ENCODE assay signal across 9 mouse cellular contexts in the genomic region with DNA sequence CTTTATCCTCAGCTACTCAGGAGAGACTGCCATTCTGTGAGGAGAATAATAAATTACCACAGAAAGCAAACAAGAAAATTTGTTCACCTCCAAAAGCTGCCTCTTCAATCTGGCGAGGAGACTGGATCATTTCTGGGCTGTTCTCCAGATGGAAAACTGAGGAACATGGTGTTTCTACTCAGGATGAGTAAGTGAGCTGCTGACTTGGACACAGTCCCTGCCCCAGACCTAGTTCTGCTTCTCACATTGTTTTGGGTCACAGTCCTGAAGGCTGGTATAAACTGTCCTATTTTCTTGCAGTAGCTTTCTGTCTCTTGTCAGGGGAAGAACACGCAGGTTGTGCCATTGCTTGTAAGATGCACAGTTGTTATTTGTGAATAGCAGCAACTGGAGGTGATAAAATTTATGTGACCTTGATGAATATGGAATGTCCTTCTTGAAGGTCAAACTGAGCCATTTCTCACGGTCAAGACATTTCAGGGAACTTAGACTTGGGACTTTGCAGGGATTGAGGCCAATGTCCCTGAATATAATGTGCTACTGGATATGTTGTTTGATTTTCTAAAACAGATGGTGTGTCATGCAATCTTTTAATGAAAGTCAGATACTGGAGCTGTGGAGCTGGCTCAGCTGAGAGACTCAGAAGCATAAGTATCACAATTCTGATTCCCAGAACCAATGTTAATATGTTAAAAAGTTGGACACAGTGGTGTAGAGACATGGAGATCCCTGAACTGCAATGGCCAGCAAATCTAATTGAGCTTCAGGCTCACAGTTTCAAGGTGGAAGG.
DNase-seq lines count a peak whose midpoint lies in the region; ATAC-seq and TF ChIP-seq lines count a peak whose summit lies in the region.
"Had no signal": no experiment of that assay in that cellular context is flagged by ENCODE, and none has a peak within 500 bp of the region (broad histone marks: within the 10 kb centered on the region; RNA-seq: fewer than 3 reads in every experiment).

No protein-coding gene starts in this region.

- no peak overlapping the region for H3K4me2 ChIP-seq in heart, embryonic 12.5 days
- H3K4me2 ChIP-seq in midbrain, embryonic 13.5 days (replicated peaks) = no peak overlapping the region
- H3K4me2 ChIP-seq: neural tube, embryonic 12.5 days had no signal

- no peaks in the 10 kb centered on the region for H3K4me1 ChIP-seq in heart, adult 2 months (ENCODE audit: control insufficient read depth, insufficient read depth, low read length)
- 0 out of 2 replicates have a peak, but pooled peaks cover 5% of the 10 kb centered on the region for H3K4me1 ChIP-seq in heart, embryonic 12.5 days (replicated peaks)
- peaks cover 18% of the 10 kb centered on the region for H3K4me1 ChIP-seq in midbrain, embryonic 13.5 days (replicated peaks)
- H3K4me1 ChIP-seq: neural tube, embryonic 12.5 days had no signal

- peak overlapping the region; percentile 23; the same call in 1 of the 2 replicates for H3K27ac ChIP-seq in heart, adult 2 months
- H3K27ac ChIP-seq in heart, embryonic 12.5 days (ENCODE audit: poor library complexity, severe bottlenecking) = no peak overlapping the region
- H3K27ac ChIP-seq in midbrain, embryonic 13.5 days = no peak overlapping the region
- H3K27ac ChIP-seq: neural tube, embryonic 12.5 days had no signal

- no peak overlapping the region for H3K4me3 ChIP-seq in heart, adult 2 months
- H3K4me3 ChIP-seq in heart, embryonic 12.5 days = no peak overlapping the region
- H3K4me3 ChIP-seq in midbrain, embryonic 13.5 days (replicated peaks) = no peak overlapping the region
- H3K4me3 ChIP-seq: neural tube, embryonic 12.5 days had no signal

- H3K9me3 ChIP-seq in heart, embryonic 12.5 days (replicated peaks) = no peaks in the 10 kb centered on the region
- no peaks in the 10 kb centered on the region for H3K9me3 ChIP-seq in midbrain, embryonic 13.5 days
- H3K9me3 ChIP-seq: neural tube, embryonic 12.5 days had no signal

- no peaks in the 10 kb centered on the region for H3K27me3 ChIP-seq in heart, adult 2 months (ENCODE audit: control insufficient read depth, insufficient read depth, low read length)
- no peaks in the 10 kb centered on the region for H3K27me3 ChIP-seq in heart, embryonic 12.5 days (replicated peaks)
- no peaks in the 10 kb centered on the region for H3K27me3 ChIP-seq in midbrain, embryonic 13.5 days
- H3K27me3 ChIP-seq: neural tube, embryonic 12.5 days had no signal

- no peak for TF ChIP-seq EP300 in heart, adult 2 months (IDR thresholded peaks at IDR 0.05; ENCODE audit: insufficient read depth, low read depth, low read length)

- no peaks in the 10 kb centered on the region for H3K79me2 ChIP-seq in heart, adult 2 months (replicated peaks; ENCODE audit: control insufficient read depth, insufficient read depth, low read length)

- no peak for ATAC-seq in heart, embryonic 12.5 days (ENCODE audit: insufficient number of reproducible peaks, low FRiP score)
- no peak for ATAC-seq in midbrain, embryonic 13.5 days

- intact Hi-C loops in heart, adult 2 months (cut with DNase I) = loop anchor here (5.0 kb wide), 1 partner anchor 134 kb away; no protein-coding TSS in a partner anchor
- intact Hi-C loops in gastrocnemius, postnatal 14 days (cut with DNase I; ENCODE audit: low total_unique reads) = no loop called here
- intact Hi-C loops in left cerebral cortex, postnatal 25 days (cut with DNase I) = loop anchor here (5.0 kb wide), 1 partner anchor 134 kb away; no protein-coding TSS in a partner anchor

- DNase-seq in heart, adult 2 months = peak; percentile 30 to 57
- peak; percentile 32 for DNase-seq in brain, embryonic 18.5 days (ENCODE audit: low read depth, low spot score)
- peak; percentile 52 for DNase-seq in gastrocnemius, postnatal 14 days
- DNase-seq in left cerebral cortex, postnatal 25 days (ENCODE audit: low spot score in 2 of 2) = peak; percentile 60 to 92
- DNase-seq in thymus, adult 18-20 months = no peak
- no peak for DNase-seq in neural tube, embryonic 10.5 days (ENCODE audit: extremely low spot score, low spot score)

- no peak overlapping the region for H3K9ac ChIP-seq in heart, adult 2 months (ENCODE audit: low read depth, low read length)
- no peak overlapping the region for H3K9ac ChIP-seq in heart, embryonic 12.5 days
- H3K9ac ChIP-seq in midbrain, embryonic 13.5 days (replicated peaks) = no peak overlapping the region
- H3K9ac ChIP-seq: neural tube, embryonic 12.5 days had no signal

- TF ChIP-seq CTCF in heart, adult 2 months (IDR thresholded peaks at IDR 0.05) = no peak

- TF ChIP-seq POLR2A in heart, adult 2 months (IDR thresholded peaks at IDR 0.05; ENCODE audit: insufficient read depth, low read depth, low read length) = no peak

- 62% methylated on average over 3 of the region's 3 CpGs for WGBS in heart, adult 2 months
- 73% methylated on average over 3 of the region's 3 CpGs for WGBS in heart, embryonic 12.5 days
- 90% methylated on average over 3 of the region's 3 CpGs for WGBS in midbrain, embryonic 13.5 days

- H3K36me3 ChIP-seq in heart, adult 2 months (ENCODE audit: control insufficient read depth, insufficient read depth, low read length) = no peaks in the 10 kb centered on the region; the same call in 1 of the 2 replicates
- H3K36me3 ChIP-seq in heart, embryonic 12.5 days = no peaks in the 10 kb centered on the region
- no peaks in the 10 kb centered on the region for H3K36me3 ChIP-seq in midbrain, embryonic 13.5 days
- H3K36me3 ChIP-seq: neural tube, embryonic 12.5 days had no signal

Comparison
In these comparisons a context has a peak if more than half of its experiments do, and no peak if none do; other contexts are left out.
1. DNase-seq: peak in heart, adult 2 months (2 of 2), brain, embryonic 18.5 days (single experiment), gastrocnemius, postnatal 14 days (single experiment) and left cerebral cortex, postnatal 25 days (2 of 2); none in thymus, adult 18-20 months (0 of 2) and neural tube, embryonic 10.5 days (single experiment).